Mouse (Mus musculus): ENCODE results near the gene Olfr1495.
"Not testable (repeated sequence)": the region's sequence is repeated elsewhere in the genome, so short reads cannot be mapped to it uniquely, and the experiment has no call there.

The Olfr1495 gene

GRCm38 (mm10) chr19:13764306-13764705 lies at the start of gene Olfr1495:
Gene Olfr1495 (plus strand): TSS chr19:13764606.
- DNase-seq (ENCODE audit: low read depth, low spot score), result no peak

- no peak for DNase-seq (ENCODE audit: low read depth, low spot score)
Measured at GRCm38 (mm10) chr19:13722978-13723377, 41.4 kb upstream of the Olfr1495 start, which contains the start of gene Olfr1493-ps1. Gene Olfr1493-ps1 (plus strand): TSS chr19:13723278.

GRCm38 (mm10) chr19:13739428-13739827 lies 25.0 kb upstream of the Olfr1495 start, which contains the start of gene Olfr1494:
Gene Olfr1494 (plus strand): TSS chr19:13739728.
- DNase-seq (ENCODE audit: low read depth, low spot score), result no peak

- DNase-seq (ENCODE audit: low read depth, low spot score), result no peak
Measured at GRCm38 (mm10) chr19:13749366-13749765, 15.0 kb upstream of the Olfr1495 start.

- no peak for DNase-seq (ENCODE audit: low read depth, low spot score)
Measured at GRCm38 (mm10) chr19:13768565-13769276, 4.3 kb downstream of the Olfr1495 start.

GRCm38 (mm10) chr19:13777578-13777977 lies 13.2 kb downstream of the Olfr1495 start, which contains the start of gene Olfr1496:
Gene Olfr1496 (plus strand): TSS chr19:13777878.
- DNase-seq (ENCODE audit: low read depth, low spot score), result no peak

- DNase-seq (ENCODE audit: low read depth, low spot score), result no peak
Measured at GRCm38 (mm10) chr19:13798102-13798501, 33.7 kb downstream of the Olfr1495 start, which contains the start of gene Olfr1497. Gene Olfr1497 (minus strand): TSS chr19:13798202.

GRCm38 (mm10) chr19:13805486-13805885 lies 41.1 kb downstream of the Olfr1495 start:
- DNase-seq (ENCODE audit: low read depth, low spot score), result not testable (repeated sequence)

GRCm38 (mm10) chr19:13812823-13813222 lies 48.4 kb downstream of the Olfr1495 start:
- no peak for DNase-seq (ENCODE audit: low read depth, low spot score)

- peak; percentile 11 for DNase-seq (ENCODE audit: low read depth, low spot score)
Measured at GRCm38 (mm10) chr19:13818827-13819226, 54.4 kb downstream of the Olfr1495 start.

GRCm38 (mm10) chr19:13819347-13819746 lies 54.9 kb downstream of the Olfr1495 start, which contains the start of gene Olfr1499:
Gene Olfr1499 (minus strand): TSS chr19:13819447.
- DNase-seq (ENCODE audit: low read depth, low spot score), result no peak

All from A20 (cell line).